ENCODE assay signal across 13 mouse cellular contexts in genomic region chr14:55575302-55575701, GRCm38 (mm10). TPM values are rescaled to one million over a fixed set of nuclear protein-coding genes. Genes with fewer than 3 reads are reported as not detected.
DNase-seq lines count a peak whose midpoint lies in the region; ATAC-seq and TF ChIP-seq lines count a peak whose summit lies in the region.
"Had no signal": no experiment of that assay in that cellular context is flagged by ENCODE, and none has a peak within 500 bp of the region (broad histone marks: within the 10 kb centered on the region; RNA-seq: fewer than 3 reads in every experiment).

Gene Fitm1, plus strand, starts transcription at chr14:55575617.

- TF ChIP-seq CTCF in bone marrow, adult 2 months (IDR thresholded peaks at IDR 0.05; ENCODE audit: control insufficient read depth, insufficient read depth, low read length): no peak
- TF ChIP-seq CTCF in layer of hippocampus, adult 2 months (conservative IDR thresholded peaks at IDR 0.05): no peak

- H3K4me1 ChIP-seq in kidney, embryonic 16.5 days (ENCODE audit: insufficient read depth, low read length): peaks cover 22% of the 10 kb centered on the region
- H3K4me1 ChIP-seq in bone marrow, adult 2 months (ENCODE audit: control insufficient read depth, insufficient read depth, low read length): no peaks in the 10 kb centered on the region; the same call in 1 of the 2 replicates

- H3K36me3 ChIP-seq in kidney, embryonic 16.5 days (ENCODE audit: insufficient read depth, low read length): peaks cover 3% of the 10 kb centered on the region

- 74% methylated on average over 8 of the region's 8 CpGs for WGBS in kidney, embryonic 16.5 days
- WGBS in bone marrow, adult 2 months: 77% methylated on average over 8 of the region's 8 CpGs

- H3K27me3 ChIP-seq in kidney, embryonic 16.5 days (ENCODE audit: insufficient read depth, low read length): no peaks in the 10 kb centered on the region

- H3K4me2 ChIP-seq in kidney, embryonic 16.5 days (replicated peaks; ENCODE audit: low read depth, low read length): no peak within 1 kb of the TSS

- ATAC-seq in kidney, embryonic 16.5 days (ENCODE audit: low FRiP score, low TSS enrichment): no peak
- no peak for ATAC-seq in megakaryocyte, adult 5-6 weeks (ENCODE audit: poor library complexity, severe bottlenecking)
- ATAC-seq: CD4-positive, CD25-positive, alpha-beta regulatory T cell, adult 4 months had no signal

- no peak for DNase-seq in kidney, adult 8-10 months
- peak; percentile 39 to 57 for DNase-seq in gastrocnemius, postnatal 36 days
- DNase-seq in heart, postnatal 25 days (ENCODE audit: low spot score): no peak
- no peak for DNase-seq in embryo, embryonic 10.5 days (ENCODE audit: low spot score)
- no peak for DNase-seq in layer of hippocampus, adult 2 months (ENCODE audit: low spot score in 2 of 2)
- DNase-seq: cerebellum, adult 9-10 months; right cerebral cortex, adult 18-20 months; thymus, postnatal 14 days had no signal

- TF ChIP-seq POLR2A in bone marrow, adult 2 months (IDR thresholded peaks at IDR 0.05; ENCODE audit: borderline replicate concordance, control insufficient read depth, low read depth, low read length): no peak

- H3K4me3 ChIP-seq in kidney, embryonic 16.5 days (ENCODE audit: low read length): no peak within 1 kb of the TSS
- no peak within 1 kb of the TSS for H3K4me3 ChIP-seq in bone marrow, adult 2 months (replicated peaks; ENCODE audit: control insufficient read depth, low read depth, low read length)
- H3K4me3 ChIP-seq in layer of hippocampus, adult 2 months: no peak within 1 kb of the TSS

- intact Hi-C loops in gastrocnemius, postnatal 36 days (cut with DNase I): no loop called here
- intact Hi-C loops in heart, postnatal 25 days (cut with DNase I): no loop called here

- H3K9me3 ChIP-seq in kidney, embryonic 16.5 days (ENCODE audit: low read length): no peaks in the 10 kb centered on the region

- 0 out of 2 replicates have a peak within 1 kb of the TSS, but pooled peaks have one; percentile 15 for H3K27ac ChIP-seq in kidney, embryonic 16.5 days (ENCODE audit: low read length)
- H3K27ac ChIP-seq in bone marrow, adult 2 months (ENCODE audit: control insufficient read depth, insufficient read depth, low read depth, low read length, poor library complexity): peak within 1 kb of the TSS; percentile 77
- H3K27ac ChIP-seq in layer of hippocampus, adult 2 months: no peak within 1 kb of the TSS

- peak within 1 kb of the TSS; percentile 53 for H3K9ac ChIP-seq in kidney, embryonic 16.5 days (replicated peaks; ENCODE audit: low read length)

RNA-seq across cellular contexts. Expression of gene Fitm1, which starts in this region (rescaled TPM):
- polyA plus RNA-seq in kidney, embryonic 16.5 days (2015; fragmentation: Nextera tagmentation; extraction: Ambion mirVana): 4.5 and 4.6 TPM in 2 replicates
- polyA plus RNA-seq in bone marrow, adult 2 months (2011; ENCODE audit: insufficient read depth, insufficient read length, low replicate concordance, missing spikeins): not detected in 2 replicates
- total RNA-seq in gastrocnemius, postnatal 36 days (2021): 100 to 1,000 TPM; 296 to 299 TPM
- 100 to 1,000 TPM; 192 to 214 TPM for total RNA-seq in heart, postnatal 25 days (2021)
- total RNA-seq in layer of hippocampus, adult 2 months (2021): not detected
- 0.33 TPM in 1 of 2 replicates, not detected in the other for total RNA-seq in megakaryocyte, adult 5-6 weeks (2015)
- total RNA-seq in megakaryocyte, adult 5-6 weeks (2017): not detected in 2 replicates
- total RNA-seq: left cerebral cortex, postnatal 36 days had no signal
- polyA plus RNA-seq: CD4-positive, CD25-positive, alpha-beta regulatory T cell, adult 4 months had no signal

Comparison
In these comparisons a context has a peak if more than half of its experiments do, and no peak if none do; other contexts are left out.
1. RNA of gene Fitm1 (total RNA-seq): 296 to 299 TPM in gastrocnemius, postnatal 36 days and 192 to 214 TPM in heart, postnatal 25 days; 0.33 TPM in megakaryocyte, adult 5-6 weeks and not detected in layer of hippocampus, adult 2 months; every median in the first group is over 100 times any median in the second.
2. DNase-seq: peak in gastrocnemius, postnatal 36 days (2 of 2); none in kidney, adult 8-10 months (0 of 2), heart, postnatal 25 days (single experiment), embryo, embryonic 10.5 days (single experiment) and layer of hippocampus, adult 2 months (0 of 2).